Mouse (Mus musculus) T-cell, adult 66 days (primary cell): Measurements from ENCODE around the gene Pdyn. TPM values are rescaled to one million over a fixed set of nuclear protein-coding genes. Genes with fewer than 3 reads are reported as not detected.

ENCODE experiments used
- total RNA-seq, 2 experiments: library from RNA; stranded (reverse); gene quantifications; 3 replicates in 1 of 2; 4 replicates in 1 of 2; pipeline ENCODE4 v1.2.4; 2023

The Pdyn gene
- total RNA-seq: not detected

GRCm38 (mm10) chr2:129699484-129700158, at the start of gene Pdyn:
TSS of gene Pdyn (minus strand) at chr2:129699844.

Other genes starting within 250 kb of the Pdyn start
- gene F830045P16Rik, start 163.2 kb downstream of the Pdyn start, total RNA-seq: not detected
- gene Sirpa, start 107.0 kb downstream of the Pdyn start, total RNA-seq: 1 to 10 TPM; 3.0 to 6.0 TPM
- 10 to 100 TPM; 13.2 to 16.5 TPM for gene Stk35, start 100.7 kb upstream of the Pdyn start, total RNA-seq